Mouse (Mus musculus): ENCODE results near the gene Oas2. TPM values are rescaled to one million over a fixed set of nuclear protein-coding genes. Genes with fewer than 3 reads are reported as not detected.

Gene Oas2
- polyA plus RNA-seq, 1 experiment from 2014 or later = 0.07 TPM

GRCm38 (mm10) chr5:120775287-120775985, 25.8 kb upstream of the Oas2 start:
- Histone ChIP-seq H3K27ac (no peak overlapping the region), H3K9ac (replicated peaks) (no peak overlapping the region), H3K36me3 (no peaks in the 10 kb centered on the region), H3K9me3 (no peaks in the 10 kb centered on the region), H3K4me1 (replicated peaks) (no peaks in the 10 kb centered on the region), H3K4me2 (replicated peaks) (no peak overlapping the region), H3K4me3 (replicated peaks) (no peak overlapping the region), H3K27me3 (no peaks in the 10 kb centered on the region)
- ATAC-seq = no peak
- WGBS = 87% methylated on average over 14 of the region's 14 CpGs

GRCm38 (mm10) chr5:120769396-120769795, 19.7 kb upstream of the Oas2 start:
- Histone ChIP-seq H3K27me3 (no peaks in the 10 kb centered on the region), H3K4me3 (replicated peaks) (no peak overlapping the region), H3K9ac (replicated peaks) (no peak overlapping the region), H3K4me1 (replicated peaks) (no peaks in the 10 kb centered on the region), H3K36me3 (no peaks in the 10 kb centered on the region), H3K4me2 (replicated peaks) (no peak overlapping the region), H3K27ac (no peak overlapping the region), H3K9me3 (no peaks in the 10 kb centered on the region)
- 80% methylated on average over 3 of the region's 3 CpGs for WGBS
- no peak for ATAC-seq

- no peaks in the 10 kb centered on the region for H3K36me3 ChIP-seq
- no peaks in the 10 kb centered on the region for H3K9me3 ChIP-seq
- no peak overlapping the region for H3K9ac ChIP-seq (replicated peaks)
- H3K27me3 ChIP-seq = no peaks in the 10 kb centered on the region
- H3K4me1 ChIP-seq (replicated peaks) = no peaks in the 10 kb centered on the region
- WGBS = 66% methylated on average over 8 of the region's 8 CpGs
- H3K27ac ChIP-seq = no peak overlapping the region
- no peak overlapping the region for H3K4me2 ChIP-seq (replicated peaks)
- no peak overlapping the region for H3K4me3 ChIP-seq (replicated peaks)
- no peak for ATAC-seq
Observed at GRCm38 (mm10) chr5:120765010-120765409, 15.4 kb upstream of the Oas2 start.

GRCm38 (mm10) chr5:120761901-120762300, 12.2 kb upstream of the Oas2 start:
- Histone ChIP-seq H3K4me3 (replicated peaks) (no peak overlapping the region), H3K36me3 (no peaks in the 10 kb centered on the region), H3K9me3 (no peaks in the 10 kb centered on the region), H3K27me3 (no peaks in the 10 kb centered on the region), H3K27ac (no peak overlapping the region), H3K4me2 (replicated peaks) (0 out of 2 replicates have a peak overlapping the region, but pooled peaks have one; percentile 6), H3K9ac (replicated peaks) (no peak overlapping the region), H3K4me1 (replicated peaks) (no peaks in the 10 kb centered on the region)
- no peak for ATAC-seq
- WGBS = 24% methylated on average over 6 of the region's 6 CpGs

GRCm38 (mm10) chr5:120754215-120754614, 4.6 kb upstream of the Oas2 start:
- no peak overlapping the region for H3K27ac ChIP-seq
- no peaks in the 10 kb centered on the region for H3K36me3 ChIP-seq
- no peak overlapping the region for H3K9ac ChIP-seq (replicated peaks)
- WGBS = 98% methylated on average over 4 of the region's 4 CpGs
- H3K4me3 ChIP-seq (replicated peaks) = no peak overlapping the region
- no peak overlapping the region for H3K4me2 ChIP-seq (replicated peaks)
- no peaks in the 10 kb centered on the region for H3K4me1 ChIP-seq (replicated peaks)
- H3K27me3 ChIP-seq = no peaks in the 10 kb centered on the region
- no peaks in the 10 kb centered on the region for H3K9me3 ChIP-seq
- ATAC-seq = no peak

- 78% methylated on average over 3 of the region's 3 CpGs for WGBS
- ATAC-seq = no peak
- Histone ChIP-seq H3K4me3 (replicated peaks) (no peak overlapping the region), H3K9ac (replicated peaks) (no peak overlapping the region), H3K27ac (no peak overlapping the region), H3K4me2 (replicated peaks) (no peak overlapping the region), H3K36me3 (no peaks in the 10 kb centered on the region), H3K9me3 (no peaks in the 10 kb centered on the region), H3K4me1 (replicated peaks) (no peaks in the 10 kb centered on the region), H3K27me3 (no peaks in the 10 kb centered on the region)
Observed at GRCm38 (mm10) chr5:120752786-120753185, 3.1 kb upstream of the Oas2 start.

GRCm38 (mm10) chr5:120751206-120751605, 1.6 kb upstream of the Oas2 start:
- Histone ChIP-seq H3K4me1 (replicated peaks) (no peaks in the 10 kb centered on the region), H3K4me2 (replicated peaks) (no peak overlapping the region), H3K9me3 (no peaks in the 10 kb centered on the region), H3K27me3 (no peaks in the 10 kb centered on the region), H3K36me3 (no peaks in the 10 kb centered on the region), H3K9ac (replicated peaks) (no peak overlapping the region), H3K4me3 (replicated peaks) (no peak overlapping the region), H3K27ac (no peak overlapping the region)
- WGBS = 76% methylated on average over 3 of the region's 3 CpGs
- no peak for ATAC-seq

GRCm38 (mm10) chr5:120746451-120746850, 3.2 kb downstream of the Oas2 start:
- Histone ChIP-seq H3K4me3 (replicated peaks) (no peak overlapping the region), H3K27ac (no peak overlapping the region), H3K9me3 (no peaks in the 10 kb centered on the region), H3K27me3 (no peaks in the 10 kb centered on the region), H3K4me1 (replicated peaks) (no peaks in the 10 kb centered on the region), H3K4me2 (replicated peaks) (no peak overlapping the region), H3K9ac (replicated peaks) (no peak overlapping the region), H3K36me3 (no peaks in the 10 kb centered on the region)
- WGBS = 18% methylated on average over 5 of the region's 5 CpGs
- no peak for ATAC-seq

- H3K9me3 ChIP-seq = no peaks in the 10 kb centered on the region
- H3K9ac ChIP-seq (replicated peaks) = no peak overlapping the region
- no peak overlapping the region for H3K4me2 ChIP-seq (replicated peaks)
- no peak overlapping the region for H3K4me3 ChIP-seq (replicated peaks)
- no peaks in the 10 kb centered on the region for H3K36me3 ChIP-seq
- H3K4me1 ChIP-seq (replicated peaks) = no peaks in the 10 kb centered on the region
- ATAC-seq = no peak
- H3K27me3 ChIP-seq = no peaks in the 10 kb centered on the region
- no peak overlapping the region for H3K27ac ChIP-seq
- WGBS = 35% methylated on average over 4 of the region's 4 CpGs
Observed at GRCm38 (mm10) chr5:120742125-120742524, 7.5 kb downstream of the Oas2 start.

- no peak for ATAC-seq
- 70% methylated on average over 14 of the region's 14 CpGs for WGBS
Observed at GRCm38 (mm10) chr5:120734380-120734990, 15.2 kb downstream of the Oas2 start.

GRCm38 (mm10) chr5:120733696-120734095, 16.0 kb downstream of the Oas2 start:
- H3K9ac ChIP-seq (replicated peaks) = no peak overlapping the region
- H3K9me3 ChIP-seq = no peaks in the 10 kb centered on the region
- no peak overlapping the region for H3K4me3 ChIP-seq (replicated peaks)
- no peak overlapping the region for H3K27ac ChIP-seq
- H3K27me3 ChIP-seq = no peaks in the 10 kb centered on the region
- no peak overlapping the region for H3K4me2 ChIP-seq (replicated peaks)
- ATAC-seq = no peak
- H3K4me1 ChIP-seq (replicated peaks) = no peaks in the 10 kb centered on the region
- H3K36me3 ChIP-seq = no peaks in the 10 kb centered on the region
- 96% methylated on average over 3 of the region's 3 CpGs for WGBS

More at GRCm38 (mm10) chr5:120734380-120734990, 15.2 kb downstream of the Oas2 start:
- Histone ChIP-seq H3K4me3 (replicated peaks) (no peak overlapping the region), H3K27me3 (no peaks in the 10 kb centered on the region), H3K9ac (replicated peaks) (no peak overlapping the region), H3K9me3 (no peaks in the 10 kb centered on the region), H3K4me1 (replicated peaks) (no peaks in the 10 kb centered on the region), H3K4me2 (replicated peaks) (no peak overlapping the region), H3K27ac (no peak overlapping the region), H3K36me3 (no peaks in the 10 kb centered on the region)

GRCm38 (mm10) chr5:120732740-120733139, 16.9 kb downstream of the Oas2 start:
- Histone ChIP-seq H3K27me3 (no peaks in the 10 kb centered on the region), H3K9me3 (no peaks in the 10 kb centered on the region), H3K4me2 (replicated peaks) (no peak overlapping the region), H3K27ac (no peak overlapping the region), H3K9ac (replicated peaks) (no peak overlapping the region), H3K36me3 (no peaks in the 10 kb centered on the region), H3K4me1 (replicated peaks) (no peaks in the 10 kb centered on the region), H3K4me3 (replicated peaks) (no peak overlapping the region)
- 69% methylated on average over 1 of the region's 1 CpGs for WGBS
- no peak for ATAC-seq

GRCm38 (mm10) chr5:120729319-120729718, 20.3 kb downstream of the Oas2 start:
- Histone ChIP-seq H3K4me1 (replicated peaks) (no peaks in the 10 kb centered on the region), H3K27ac (no peak overlapping the region), H3K4me2 (replicated peaks) (no peak overlapping the region), H3K9ac (replicated peaks) (no peak overlapping the region), H3K4me3 (replicated peaks) (no peak overlapping the region), H3K9me3 (no peaks in the 10 kb centered on the region), H3K36me3 (no peaks in the 10 kb centered on the region), H3K27me3 (no peaks in the 10 kb centered on the region)
- WGBS = 75% methylated on average over 10 of the region's 10 CpGs
- no peak for ATAC-seq

Measured in midbrain, embryonic 13.5 days (tissue).